Mouse (Mus musculus) left cerebral cortex, adult 2 months (tissue): ENCODE measurements at regions not wholly inside any gene's neighbourhood (a gene's known extent, or its start where the extent isn't known, plus 50 kb on each side); places are given as distances from the start of the nearest gene placed in this dataset.

ENCODE experiments used
- DNase-seq, 2 experiments: peaks; one replicate each; pipeline ENCODE4 v3.0.0; 2021 to 2022; ENCODE audit warnings: low spot score in 2 of 2, mixed read lengths in 1 of 2; ENCODE audit errors: extremely low spot score in 1 of 2
- H3K27ac ChIP-seq: fragments of 200-600 bp; 2 replicates; pipeline ENCODE4 v1.8.1; 2022
- H3K4me3 ChIP-seq: fragments of 200-600 bp; 2 replicates; pipeline ENCODE4 v1.8.1; 2022
- CTCF ChIP-seq: fragments of 200-600 bp; IDR thresholded peaks from 2 replicates; pipeline ENCODE4 v1.8.1; 2022; ENCODE audit warnings: antibody characterized with exemption, mild to moderate bottlenecking, moderate library complexity
- intact Hi-C: fragments of 180-260 bp; cut with DNase I; formaldehyde crosslinking; loops from one replicate; pipeline ENCODE4 v1.15.1; 2025

- no peak overlapping the region for H3K27ac ChIP-seq
- no peak for DNase-seq
- no peak for TF ChIP-seq CTCF
- H3K4me3 ChIP-seq: no peak overlapping the region
- intact Hi-C loops: no loop called here
Measured at GRCm38 (mm10) chr4:7363508-7363907, 875.3 kb downstream of the Car8 start.

GRCm38 (mm10) chr4:7356202-7356601 is 882.6 kb downstream of the Car8 start:
- Histone ChIP-seq H3K4me3 (no peak overlapping the region), H3K27ac (no peak overlapping the region)
- no peak for DNase-seq
- no peak for TF ChIP-seq CTCF
- intact Hi-C loops: no loop called here

GRCm38 (mm10) chr4:7347317-7347716 is 891.5 kb downstream of the Car8 start:
- intact Hi-C loops: no loop called here
- DNase-seq: no peak
- no peak for TF ChIP-seq CTCF
- no peak overlapping the region for H3K27ac ChIP-seq
- no peak overlapping the region for H3K4me3 ChIP-seq

- TF ChIP-seq CTCF: no peak
- no peak overlapping the region for H3K27ac ChIP-seq
- H3K4me3 ChIP-seq: no peak overlapping the region
- DNase-seq: no peak
- intact Hi-C loops: no loop called here
Measured at GRCm38 (mm10) chr4:7341159-7341558, 897.7 kb downstream of the Car8 start.

- no peak for TF ChIP-seq CTCF
- H3K4me3 ChIP-seq: no peak overlapping the region
- H3K27ac ChIP-seq: no peak overlapping the region
- intact Hi-C loops: no loop called here
- no peak for DNase-seq
Measured at GRCm38 (mm10) chr4:7314261-7314660, 924.6 kb downstream of the Car8 start.

GRCm38 (mm10) chr4:7313219-7313618 is 925.6 kb downstream of the Car8 start:
- TF ChIP-seq CTCF: no peak
- Histone ChIP-seq H3K27ac (no peak overlapping the region), H3K4me3 (no peak overlapping the region)
- no peak for DNase-seq
- intact Hi-C loops: no loop called here

GRCm38 (mm10) chr4:7312160-7312559 is 926.7 kb downstream of the Car8 start:
- no peak for DNase-seq
- no peak overlapping the region for H3K4me3 ChIP-seq
- no peak for TF ChIP-seq CTCF
- intact Hi-C loops: no loop called here
- H3K27ac ChIP-seq: no peak overlapping the region

- DNase-seq: no peak
Measured at GRCm38 (mm10) chr4:7269047-7269446, 969.8 kb downstream of the Car8 start.

GRCm38 (mm10) chr4:7256486-7256885 is 982.4 kb downstream of the Car8 start:
- no peak for DNase-seq
- Histone ChIP-seq H3K4me3 (no peak overlapping the region), H3K27ac (no peak overlapping the region)
- TF ChIP-seq CTCF: no peak
- intact Hi-C loops: loop anchor here (10.0 kb wide), 1 partner anchor 338 kb away; no protein-coding TSS in a partner anchor

More at GRCm38 (mm10) chr4:7269047-7269446, 969.8 kb downstream of the Car8 start:
- Histone ChIP-seq H3K4me3 (no peak overlapping the region), H3K27ac (no peak overlapping the region)
- no peak for TF ChIP-seq CTCF
- intact Hi-C loops: no loop called here

- no peak for DNase-seq
- 0 out of 2 replicates have a peak overlapping the region, but pooled peaks have one; percentile 25 for H3K27ac ChIP-seq
- intact Hi-C loops: loop anchor here (1.0 to 10.0 kb wide), 2 partner anchors 341 to 599 kb away; no protein-coding TSS in a partner anchor
- no peak for TF ChIP-seq CTCF
- H3K4me3 ChIP-seq: no peak overlapping the region
Measured at GRCm38 (mm10) chr4:7253616-7254015, 985.2 kb downstream of the Car8 start.

GRCm38 (mm10) chr4:7251641-7252040 is 987.2 kb downstream of the Car8 start:
- no peak for TF ChIP-seq CTCF
- intact Hi-C loops: loop anchor here (10.0 kb wide), 1 partner anchor 343 kb away; no protein-coding TSS in a partner anchor
- no peak for DNase-seq

GRCm38 (mm10) chr4:7247816-7248215 is 991.0 kb downstream of the Car8 start:
- no peak for DNase-seq
- intact Hi-C loops: no loop called here
- no peak for TF ChIP-seq CTCF
- Histone ChIP-seq H3K27ac (no peak overlapping the region), H3K4me3 (no peak overlapping the region)

More at GRCm38 (mm10) chr4:7251641-7252040, 987.2 kb downstream of the Car8 start:
- H3K4me3 ChIP-seq: no peak overlapping the region
- H3K27ac ChIP-seq: no peak overlapping the region

GRCm38 (mm10) chr4:7247244-7247643 is 991.6 kb downstream of the Car8 start:
- DNase-seq: no peak
- Histone ChIP-seq H3K27ac (no peak overlapping the region), H3K4me3 (no peak overlapping the region)
- no peak for TF ChIP-seq CTCF
- intact Hi-C loops: no loop called here
